Mouse (Mus musculus): ENCODE data around the gene Sec14l1. TPM values are rescaled to one million over a fixed set of nuclear protein-coding genes. Genes with fewer than 3 reads are reported as not detected.

The Sec14l1 gene
- polyA plus RNA-seq, 1 experiment, result 49.2 TPM

DNA sequence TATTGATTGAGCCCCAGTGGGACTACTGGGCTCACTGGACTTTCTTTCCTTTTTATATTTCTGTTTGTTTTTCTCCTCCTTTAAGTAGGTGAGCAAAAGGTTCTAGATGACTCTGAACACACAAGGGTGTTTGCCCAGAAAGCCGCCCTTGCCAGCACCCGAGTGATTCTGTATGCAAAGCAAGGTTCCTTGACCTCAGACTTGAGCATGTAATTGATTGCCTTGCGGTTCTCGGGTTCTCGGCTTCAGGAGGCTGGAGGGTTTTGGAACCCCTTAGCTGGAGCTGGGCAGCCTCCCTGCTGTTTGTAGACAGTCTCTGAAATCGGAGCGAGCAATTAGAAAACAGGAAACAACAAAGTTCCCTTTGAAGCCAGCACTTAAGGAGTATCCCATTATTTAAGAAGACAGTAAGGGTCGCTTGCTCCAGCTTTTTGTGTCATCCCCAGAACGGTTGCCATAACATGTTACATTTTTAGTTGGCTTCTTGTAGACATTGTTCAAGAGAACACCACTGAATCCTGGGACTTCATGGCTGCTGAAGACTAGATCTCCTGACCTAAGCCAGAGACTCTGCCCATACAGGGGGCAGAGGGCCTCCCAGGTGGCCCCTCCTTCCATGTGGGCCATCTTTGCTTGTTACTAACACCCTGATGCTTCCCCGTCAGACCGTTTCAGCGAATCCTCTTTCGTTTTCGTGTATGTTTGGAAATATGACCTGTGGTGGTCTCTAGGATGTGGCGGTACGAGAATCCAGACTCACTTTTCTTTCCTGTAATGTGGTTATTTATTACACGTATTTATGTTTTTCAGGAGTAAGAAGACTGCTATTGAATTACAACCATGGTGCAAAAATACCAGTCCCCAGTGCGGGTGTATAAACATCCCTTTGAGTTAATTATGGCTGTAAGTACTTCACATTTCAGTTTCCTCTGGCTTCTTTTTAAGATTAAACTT is 1.7 kb downstream of the Sec14l1 start:
- Histone ChIP-seq H3K27ac (ENCODE audit: insufficient read depth, low read depth, low read length) (peak overlapping the region; percentile 44), H3K4me1 (ENCODE audit: control insufficient read depth, insufficient read depth, insufficient read length, low read length) (peaks cover 33% of the 10 kb centered on the region)
- 46% methylated on average over 18 of the region's 18 CpGs for WGBS

DNA sequence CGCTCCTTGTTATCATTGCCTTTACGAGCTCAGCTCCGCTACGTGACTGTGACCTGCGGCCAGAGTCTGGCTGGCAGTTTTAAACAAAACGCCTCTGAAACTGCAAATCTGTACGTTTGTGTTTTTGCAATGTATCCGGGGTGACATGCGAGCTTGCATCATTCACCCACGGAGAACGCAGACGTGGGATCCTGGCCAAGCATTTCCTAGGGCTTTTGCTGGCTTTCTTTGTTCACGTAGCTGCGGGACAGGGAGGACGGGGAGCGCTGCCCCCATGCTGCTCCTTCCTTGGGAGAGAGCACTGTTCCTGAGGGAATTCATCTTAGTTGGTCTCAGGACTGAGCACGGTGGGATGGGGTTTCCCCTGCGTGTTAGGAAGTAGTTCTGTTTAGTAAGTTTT is 2.4 kb downstream of the Sec14l1 start:
- no peak for TF ChIP-seq POLR2A (IDR thresholded peaks at IDR 0.05; ENCODE audit: low read depth, low read length)
- no peak for TF ChIP-seq CTCF (IDR thresholded peaks at IDR 0.05; ENCODE audit: extremely low read depth, insufficient read length, insufficient replicate concordance, low read depth, low read length)
- Histone ChIP-seq H3K4me1 (ENCODE audit: control insufficient read depth, insufficient read depth, insufficient read length, low read length) (peaks cover 33% of the 10 kb centered on the region), H3K4me3 (ENCODE audit: low read depth, low read length) (peak overlapping the region; percentile 25)

More for the DNA sequence above, 1.7 kb downstream of the Sec14l1 start:
- Histone ChIP-seq H3K4me3 (ENCODE audit: low read depth, low read length) (peak overlapping the region; percentile 49), H3K27me3 (ENCODE audit: control insufficient read depth, insufficient read depth, low read length) (no peaks in the 10 kb centered on the region), H3K36me3 (ENCODE audit: control insufficient read depth, insufficient read depth, low read length) (peaks cover 12% of the 10 kb centered on the region)
- TF ChIP-seq POLR2A (IDR thresholded peaks at IDR 0.05; ENCODE audit: low read depth, low read length), result no peak

DNA sequence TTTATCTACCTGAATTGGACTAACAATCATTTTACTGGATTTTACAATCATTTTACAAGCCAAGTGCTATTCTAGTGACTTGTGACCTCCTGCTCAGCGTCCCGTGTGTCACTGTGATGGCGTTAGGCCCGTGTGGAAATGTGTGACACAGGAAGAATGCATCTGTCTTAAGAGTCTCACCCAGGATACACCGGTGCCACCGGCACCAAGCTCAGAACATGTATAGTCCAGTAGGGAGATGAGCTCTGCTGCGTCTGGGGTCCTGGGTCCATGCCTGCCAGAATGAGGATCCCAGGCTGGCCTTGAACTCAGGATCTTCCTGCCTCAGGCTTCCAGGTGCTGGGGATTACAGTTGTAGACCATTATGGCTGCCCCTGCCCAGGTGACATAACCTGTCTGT is 2.8 kb downstream of the Sec14l1 start:
- 89% methylated on average over 7 of the region's 7 CpGs for WGBS

More for the DNA sequence above, 2.4 kb downstream of the Sec14l1 start:
- H3K27me3 ChIP-seq (ENCODE audit: control insufficient read depth, insufficient read depth, low read length), result no peaks in the 10 kb centered on the region
- WGBS, result 67% methylated on average over 18 of the region's 18 CpGs
- no peak overlapping the region for H3K27ac ChIP-seq (ENCODE audit: insufficient read depth, low read depth, low read length)
- peaks cover 12% of the 10 kb centered on the region for H3K36me3 ChIP-seq (ENCODE audit: control insufficient read depth, insufficient read depth, low read length)

DNA sequence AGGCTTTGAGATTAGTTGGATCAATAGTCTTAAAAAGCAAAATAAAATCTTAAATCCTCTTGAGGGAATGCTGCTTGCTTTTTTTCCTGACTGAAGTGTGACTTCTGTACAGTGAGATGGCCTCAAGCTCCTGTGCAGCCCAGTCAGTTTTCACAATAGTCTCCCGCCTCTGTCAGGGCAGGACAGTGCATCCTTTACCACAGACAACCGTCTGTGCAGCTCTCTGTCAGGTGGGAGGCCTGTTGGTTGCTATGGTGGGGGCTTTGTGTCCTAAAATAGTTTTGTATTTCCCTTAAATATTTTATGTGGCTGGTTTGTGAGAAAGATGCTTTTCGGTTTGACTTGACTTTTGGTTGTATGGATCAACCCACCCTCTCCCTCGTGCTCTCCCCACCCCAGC is 3.3 kb downstream of the Sec14l1 start:
- 76% methylated on average over 4 of the region's 4 CpGs for WGBS
- Histone ChIP-seq H3K4me1 (ENCODE audit: control insufficient read depth, insufficient read depth, insufficient read length, low read length) (peaks cover 28% of the 10 kb centered on the region), H3K27me3 (ENCODE audit: control insufficient read depth, insufficient read depth, low read length) (no peaks in the 10 kb centered on the region), H3K36me3 (ENCODE audit: control insufficient read depth, insufficient read depth, low read length) (peaks cover 14% of the 10 kb centered on the region), H3K27ac (ENCODE audit: insufficient read depth, low read depth, low read length) (no peak overlapping the region), H3K4me3 (ENCODE audit: low read depth, low read length) (no peak overlapping the region)
- TF ChIP-seq POLR2A (IDR thresholded peaks at IDR 0.05; ENCODE audit: low read depth, low read length), result no peak
- TF ChIP-seq CTCF (IDR thresholded peaks at IDR 0.05; ENCODE audit: extremely low read depth, insufficient read length, insufficient replicate concordance, low read depth, low read length), result no peak

More for the DNA sequence above, 2.8 kb downstream of the Sec14l1 start:
- no peak overlapping the region for H3K27ac ChIP-seq (ENCODE audit: insufficient read depth, low read depth, low read length)
- H3K27me3 ChIP-seq (ENCODE audit: control insufficient read depth, insufficient read depth, low read length), result no peaks in the 10 kb centered on the region
- H3K4me3 ChIP-seq (ENCODE audit: low read depth, low read length), result no peak overlapping the region
- peaks cover 30% of the 10 kb centered on the region for H3K4me1 ChIP-seq (ENCODE audit: control insufficient read depth, insufficient read depth, insufficient read length, low read length)
- H3K36me3 ChIP-seq (ENCODE audit: control insufficient read depth, insufficient read depth, low read length), result peaks cover 12% of the 10 kb centered on the region
- no peak for TF ChIP-seq CTCF (IDR thresholded peaks at IDR 0.05; ENCODE audit: extremely low read depth, insufficient read length, insufficient replicate concordance, low read depth, low read length)
- TF ChIP-seq POLR2A (IDR thresholded peaks at IDR 0.05; ENCODE audit: low read depth, low read length), result no peak

DNA sequence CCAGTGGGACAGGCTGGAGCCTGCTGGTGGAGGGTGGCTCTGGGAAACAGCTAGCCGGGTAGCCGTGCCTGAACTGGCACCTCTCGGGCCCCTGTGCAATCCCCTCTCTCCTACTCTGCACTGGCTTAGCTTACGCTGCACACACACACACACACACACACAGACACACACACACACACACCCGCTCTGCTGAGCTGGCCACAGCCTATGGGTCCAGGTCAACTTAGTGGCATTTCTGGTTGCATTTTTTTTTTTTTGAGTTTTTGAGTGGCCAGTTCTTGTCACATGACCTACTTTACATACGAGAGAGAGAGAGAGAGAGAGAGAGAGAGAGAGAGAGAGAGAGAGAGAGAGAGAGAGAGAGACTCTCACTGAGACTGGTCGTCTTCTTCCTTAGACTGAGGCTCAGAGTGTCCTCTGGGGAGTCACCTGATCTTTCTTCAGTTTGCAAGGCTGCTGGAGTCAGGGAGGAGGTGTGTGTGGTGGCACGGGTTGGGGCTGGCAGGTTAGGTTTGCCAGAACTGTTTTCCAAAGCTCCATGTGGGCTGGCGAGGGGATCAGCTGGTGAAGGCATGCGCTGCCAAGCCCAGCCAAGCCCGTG is 3.9 kb downstream of the Sec14l1 start:
- Histone ChIP-seq H3K27ac (ENCODE audit: insufficient read depth, low read depth, low read length) (0 out of 2 replicates have a peak overlapping the region, but pooled peaks have one; percentile 4), H3K27me3 (ENCODE audit: control insufficient read depth, insufficient read depth, low read length) (no peaks in the 10 kb centered on the region), H3K4me3 (ENCODE audit: low read depth, low read length) (no peak overlapping the region), H3K36me3 (ENCODE audit: control insufficient read depth, insufficient read depth, low read length) (peaks cover 14% of the 10 kb centered on the region), H3K4me1 (ENCODE audit: control insufficient read depth, insufficient read depth, insufficient read length, low read length) (peaks cover 28% of the 10 kb centered on the region)
- TF ChIP-seq POLR2A (IDR thresholded peaks at IDR 0.05; ENCODE audit: low read depth, low read length) (no peak), CTCF (IDR thresholded peaks at IDR 0.05; ENCODE audit: extremely low read depth, insufficient read length, insufficient replicate concordance, low read depth, low read length) (no peak)
- WGBS, result 48% methylated on average over 11 of the region's 11 CpGs

DNA sequence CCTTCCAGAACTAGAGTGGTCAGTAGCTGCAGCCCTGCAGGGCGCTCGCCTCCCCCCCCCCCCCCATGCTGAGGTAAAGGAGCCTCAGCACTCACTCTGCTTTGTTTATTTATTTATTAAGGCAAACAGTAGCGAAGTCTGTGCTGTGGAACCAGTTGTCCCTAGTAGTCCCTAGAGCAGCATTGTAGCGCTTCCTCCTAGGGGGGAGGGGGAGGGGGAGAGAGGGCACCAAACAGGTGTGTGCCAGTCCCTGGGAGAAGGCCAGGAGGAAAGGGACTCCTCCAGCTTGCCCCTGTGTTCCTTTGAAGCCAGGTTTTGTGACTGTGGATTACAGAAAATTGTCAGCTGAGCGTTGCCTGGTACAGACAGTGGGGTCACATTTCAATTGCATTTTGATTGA is 4.8 kb downstream of the Sec14l1 start:
- peaks cover 22% of the 10 kb centered on the region for H3K4me1 ChIP-seq (ENCODE audit: control insufficient read depth, insufficient read depth, insufficient read length, low read length)
- no peak overlapping the region for H3K27ac ChIP-seq (ENCODE audit: insufficient read depth, low read depth, low read length)
- H3K4me3 ChIP-seq (ENCODE audit: low read depth, low read length), result no peak overlapping the region
- 16% methylated on average over 5 of the region's 5 CpGs for WGBS
- peaks cover 14% of the 10 kb centered on the region for H3K36me3 ChIP-seq (ENCODE audit: control insufficient read depth, insufficient read depth, low read length)
- H3K27me3 ChIP-seq (ENCODE audit: control insufficient read depth, insufficient read depth, low read length), result no peaks in the 10 kb centered on the region
- TF ChIP-seq POLR2A (IDR thresholded peaks at IDR 0.05; ENCODE audit: low read depth, low read length) (no peak), CTCF (IDR thresholded peaks at IDR 0.05; ENCODE audit: extremely low read depth, insufficient read length, insufficient replicate concordance, low read depth, low read length) (no peak)
